Mouse (Mus musculus): ENCODE measurements at regions not wholly inside any gene's neighbourhood (a gene's known extent, or its start where the extent isn't known, plus 50 kb on each side); places are given as distances from the start of the nearest gene placed in this dataset.
A peak's percentile ranks its signal among the peaks of the same experiment; 100 is the strongest.

DNA sequence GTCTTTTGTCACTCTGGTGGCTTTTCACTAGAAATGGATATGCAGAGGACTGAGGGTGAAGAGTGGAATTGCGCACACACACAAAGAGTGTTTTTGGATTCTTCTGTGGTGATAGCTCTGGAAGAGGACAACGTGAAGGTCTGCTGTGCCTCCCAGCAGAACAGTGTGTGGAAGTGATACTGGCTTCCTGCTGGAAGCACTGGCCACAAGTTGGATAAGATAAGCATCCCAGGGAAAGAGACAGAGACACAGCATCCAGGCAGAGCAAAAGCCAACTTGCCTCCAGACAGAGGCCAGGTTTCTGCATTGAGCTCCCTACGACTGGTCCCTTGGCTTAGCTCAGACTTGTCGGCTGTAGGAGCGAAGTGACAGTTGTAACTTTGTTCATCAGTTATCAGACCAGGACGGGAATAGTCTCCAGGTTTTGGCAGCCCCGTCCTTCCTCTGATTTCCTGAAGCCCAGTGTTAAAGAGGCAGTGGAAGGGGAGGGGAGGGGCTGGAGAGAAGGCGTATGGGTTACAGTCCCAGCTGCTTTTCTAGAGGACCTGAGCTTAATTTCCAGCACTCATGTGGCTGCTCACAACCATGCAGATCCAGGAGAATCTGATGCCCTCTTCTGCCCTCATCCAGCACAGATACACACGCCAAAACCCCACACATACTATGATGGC lies 89.2 kb downstream of the Tmem170b start:
- ATAC-seq (ENCODE audit: low read depth): no peak
- WGBS (ENCODE audit: insufficient replicate concordance): 35% methylated on average over 9 of the region's 9 CpGs
- H3K4me1 ChIP-seq (replicated peaks): no peaks in the 10 kb centered on the region
- H3K4me2 ChIP-seq: no peak overlapping the region
- no peaks in the 10 kb centered on the region for H3K27me3 ChIP-seq
- no peaks in the 10 kb centered on the region for H3K9me3 ChIP-seq (replicated peaks)
- no peak overlapping the region for H3K4me3 ChIP-seq (replicated peaks)
- H3K27ac ChIP-seq: no peak overlapping the region
- no peak for DNase-seq
- no peak overlapping the region for H3K9ac ChIP-seq
- H3K36me3 ChIP-seq: no peaks in the 10 kb centered on the region

DNA sequence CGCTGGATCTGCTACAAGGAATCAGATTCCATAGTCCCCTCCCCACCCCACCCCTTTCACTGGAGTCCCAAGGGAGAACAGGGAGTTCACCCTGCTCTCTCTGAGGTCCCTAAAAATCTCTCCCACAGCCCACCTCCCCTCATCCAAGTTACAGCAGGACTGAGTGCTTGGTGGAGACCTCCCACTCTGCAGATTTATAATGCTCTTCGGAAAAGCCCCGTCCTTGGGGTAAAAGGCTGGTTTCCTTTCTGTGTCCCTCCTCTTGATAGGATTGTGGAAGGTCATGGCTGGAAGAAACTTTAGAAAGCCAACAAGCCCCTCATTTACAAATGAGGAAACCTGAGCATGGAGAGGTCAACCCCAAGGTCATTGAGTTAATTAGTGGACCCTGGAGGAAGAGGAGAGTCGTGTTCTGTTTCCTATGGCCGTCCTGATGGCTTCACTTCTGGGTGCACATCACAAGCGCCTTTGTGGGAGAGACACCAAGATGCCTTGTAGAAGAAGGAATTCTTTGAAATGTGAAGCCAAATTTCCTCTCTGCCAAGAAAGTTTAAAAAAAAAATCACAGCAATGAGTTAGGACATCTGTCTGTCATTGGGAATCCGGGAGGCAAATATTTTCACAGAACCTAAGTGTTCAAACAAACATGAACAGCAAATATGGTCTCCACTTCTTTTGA lies 91.2 kb downstream of the Tmem170b start:
- Histone ChIP-seq H3K4me3 (replicated peaks) (no peak overlapping the region), H3K9me3 (replicated peaks) (no peaks in the 10 kb centered on the region), H3K4me2 (no peak overlapping the region), H3K27me3 (no peaks in the 10 kb centered on the region), H3K4me1 (replicated peaks) (no peaks in the 10 kb centered on the region), H3K9ac (no peak overlapping the region), H3K27ac (no peak overlapping the region), H3K36me3 (no peaks in the 10 kb centered on the region)
- DNase-seq (no peak), ATAC-seq (ENCODE audit: low read depth) (no peak)
- WGBS (ENCODE audit: insufficient replicate concordance): 70% methylated on average over 7 of the region's 7 CpGs

DNA sequence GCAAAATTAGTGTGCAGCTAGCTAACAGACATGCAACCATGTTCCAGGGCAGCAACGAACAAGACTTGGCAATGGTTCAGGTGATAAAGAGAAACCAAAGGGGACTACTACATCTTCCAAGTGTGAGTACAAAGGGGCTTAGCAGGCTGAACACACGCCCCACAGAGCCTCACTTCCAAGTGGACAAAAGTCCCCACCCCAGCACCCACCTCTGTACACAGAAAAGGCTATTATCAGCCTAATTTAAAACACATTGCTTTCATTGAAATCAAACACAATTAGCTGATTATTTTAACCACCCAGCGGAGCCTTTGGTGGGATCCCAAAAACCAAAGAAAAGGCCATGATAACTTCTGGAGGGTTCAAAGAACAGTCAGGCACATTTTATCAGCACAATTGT lies 95.6 kb downstream of the Tmem170b start:
- H3K9me3 ChIP-seq (replicated peaks): no peaks in the 10 kb centered on the region
- no peak overlapping the region for H3K4me2 ChIP-seq
- 63% methylated on average over 3 of the region's 3 CpGs for WGBS (ENCODE audit: insufficient replicate concordance)
- no peaks in the 10 kb centered on the region for H3K27me3 ChIP-seq
- ATAC-seq (ENCODE audit: low read depth) (no peak), DNase-seq (no peak)
- H3K36me3 ChIP-seq: no peaks in the 10 kb centered on the region
- no peak overlapping the region for H3K4me3 ChIP-seq (replicated peaks)
- no peaks in the 10 kb centered on the region for H3K4me1 ChIP-seq (replicated peaks)
- no peak overlapping the region for H3K27ac ChIP-seq
- H3K9ac ChIP-seq: no peak overlapping the region

DNA sequence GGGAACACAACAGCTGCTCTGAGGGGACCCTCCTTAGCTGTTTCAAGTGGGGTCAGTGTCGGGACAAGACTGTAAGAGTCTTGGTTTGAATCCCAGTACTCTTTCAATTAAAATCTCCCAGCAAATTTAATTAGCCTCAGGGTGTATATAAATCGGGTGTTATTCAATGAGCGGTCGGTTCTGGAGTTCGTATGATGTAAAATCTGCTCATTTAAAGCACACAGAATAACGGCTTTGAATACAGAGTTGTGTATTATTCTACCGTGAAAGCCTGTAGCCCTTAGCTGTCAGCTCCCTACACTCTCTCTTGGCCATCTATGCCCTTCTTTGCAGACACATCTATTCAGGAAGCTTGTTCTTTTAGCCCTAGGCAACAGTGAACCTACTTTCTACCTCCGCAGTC lies 96.1 kb downstream of the Tmem170b start:
- 74% methylated on average over 8 of the region's 8 CpGs for WGBS (ENCODE audit: insufficient replicate concordance)

DNA sequence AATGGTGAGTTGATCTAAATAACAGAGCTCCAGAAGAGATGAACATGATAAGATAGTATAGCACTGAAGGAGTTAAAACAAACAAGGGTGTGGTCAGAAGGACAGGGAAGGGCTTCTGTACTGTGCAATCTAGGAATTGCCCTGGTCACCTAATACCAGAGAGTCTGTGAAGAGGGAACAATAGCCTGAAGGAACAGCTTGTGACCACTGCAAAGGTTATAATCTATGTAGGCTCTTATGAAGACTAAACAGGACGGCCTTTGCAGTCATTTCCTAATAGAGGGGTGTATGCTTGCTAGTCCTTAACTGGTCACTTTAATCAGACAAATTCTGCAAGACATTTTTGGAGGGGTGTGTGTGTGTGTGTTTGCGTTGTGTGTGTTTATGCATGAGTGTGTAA lies 97.5 kb downstream of the Tmem170b start:
- 63% methylated on average over 2 of the region's 2 CpGs for WGBS (ENCODE audit: insufficient replicate concordance)
- Histone ChIP-seq H3K4me3 (replicated peaks) (no peak overlapping the region), H3K27me3 (no peaks in the 10 kb centered on the region), H3K4me2 (no peak overlapping the region), H3K9ac (no peak overlapping the region), H3K36me3 (no peaks in the 10 kb centered on the region), H3K9me3 (replicated peaks) (no peaks in the 10 kb centered on the region), H3K4me1 (replicated peaks) (no peaks in the 10 kb centered on the region), H3K27ac (no peak overlapping the region)
- no peak for DNase-seq
- no peak for ATAC-seq (ENCODE audit: low read depth)

More for the DNA sequence above, 96.1 kb downstream of the Tmem170b start:
- DNase-seq: no peak
- no peaks in the 10 kb centered on the region for H3K9me3 ChIP-seq (replicated peaks)
- H3K9ac ChIP-seq: no peak overlapping the region
- no peak overlapping the region for H3K27ac ChIP-seq
- no peaks in the 10 kb centered on the region for H3K27me3 ChIP-seq
- no peak overlapping the region for H3K4me3 ChIP-seq (replicated peaks)
- H3K36me3 ChIP-seq: no peaks in the 10 kb centered on the region
- no peak for ATAC-seq (ENCODE audit: low read depth)
- no peaks in the 10 kb centered on the region for H3K4me1 ChIP-seq (replicated peaks)
- no peak overlapping the region for H3K4me2 ChIP-seq

DNA sequence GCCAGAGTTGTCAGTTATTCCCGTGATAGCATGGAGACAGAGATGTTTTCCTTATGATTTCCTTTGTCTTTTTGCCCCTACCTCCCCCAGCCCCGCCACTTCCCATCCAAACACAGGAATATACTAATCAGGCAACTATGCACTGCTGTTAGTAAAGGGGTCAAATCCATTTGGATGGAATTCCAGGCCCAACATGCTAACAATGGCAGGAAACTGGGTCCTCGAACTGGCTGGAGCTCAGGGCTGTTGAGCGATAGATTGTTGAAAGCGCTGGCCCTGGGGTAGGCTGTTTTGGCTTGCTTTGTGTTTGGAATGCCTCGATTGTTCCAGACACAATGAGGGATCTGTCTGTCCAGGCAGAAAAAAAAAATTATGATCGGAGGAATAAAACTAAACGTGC lies 97.9 kb downstream of the Tmem170b start:
- Histone ChIP-seq H3K4me3 (replicated peaks) (no peak overlapping the region), H3K4me1 (replicated peaks) (no peaks in the 10 kb centered on the region), H3K27ac (no peak overlapping the region), H3K27me3 (no peaks in the 10 kb centered on the region), H3K4me2 (no peak overlapping the region), H3K9me3 (replicated peaks) (no peaks in the 10 kb centered on the region), H3K9ac (no peak overlapping the region), H3K36me3 (no peaks in the 10 kb centered on the region)
- ATAC-seq (ENCODE audit: low read depth) (no peak), DNase-seq (no peak)
- 50% methylated on average over 8 of the region's 8 CpGs for WGBS (ENCODE audit: insufficient replicate concordance)

DNA sequence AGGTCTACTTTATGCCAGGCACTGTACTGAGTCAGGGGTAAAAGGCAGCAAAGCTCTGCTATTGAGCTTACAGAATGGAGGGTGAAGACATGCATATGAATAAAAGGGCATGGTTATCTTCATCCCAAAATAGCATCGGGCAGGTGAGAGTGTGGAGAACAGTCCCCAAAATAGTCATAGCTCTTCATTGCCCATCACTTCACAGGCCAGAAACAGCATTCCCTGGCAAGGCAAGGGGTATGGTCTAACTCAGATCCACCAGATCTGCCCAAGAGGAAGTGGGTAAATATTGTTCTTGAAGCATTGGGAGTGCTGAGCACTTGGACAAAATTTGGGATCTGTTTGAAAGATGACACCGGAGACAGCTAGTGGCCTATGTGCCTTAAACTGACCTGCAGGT lies 99.1 kb downstream of the Tmem170b start:
- Histone ChIP-seq H3K4me3 (replicated peaks) (no peak overlapping the region), H3K9ac (no peak overlapping the region), H3K27ac (no peak overlapping the region), H3K4me1 (replicated peaks) (no peaks in the 10 kb centered on the region), H3K27me3 (no peaks in the 10 kb centered on the region), H3K4me2 (no peak overlapping the region), H3K36me3 (no peaks in the 10 kb centered on the region), H3K9me3 (replicated peaks) (no peaks in the 10 kb centered on the region)
- ATAC-seq (ENCODE audit: low read depth): no peak
- 65% methylated on average over 2 of the region's 2 CpGs for WGBS (ENCODE audit: insufficient replicate concordance)
- no peak for DNase-seq

DNA sequence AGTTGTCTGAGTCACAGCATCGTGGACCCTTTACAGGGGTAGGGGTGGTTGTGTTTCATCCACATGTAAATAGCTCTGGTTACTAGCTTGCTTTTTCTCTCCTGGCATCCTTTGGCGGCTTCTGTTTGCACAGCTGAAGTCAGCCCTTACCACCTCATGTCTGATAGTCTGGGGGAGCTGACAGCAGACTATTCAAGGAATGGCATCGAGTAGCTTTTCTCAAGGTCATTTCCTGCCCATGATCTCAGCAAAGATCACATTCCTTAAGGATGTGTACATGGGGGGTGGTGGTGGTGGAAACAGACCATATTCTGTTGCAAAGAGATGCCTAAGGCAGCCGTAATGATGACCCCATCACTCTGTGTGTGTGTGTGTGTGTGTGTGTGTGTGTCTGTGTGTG lies 99.9 kb downstream of the Tmem170b start:
- no peak for ATAC-seq (ENCODE audit: low read depth)
- Histone ChIP-seq H3K4me1 (replicated peaks) (no peaks in the 10 kb centered on the region), H3K36me3 (no peaks in the 10 kb centered on the region), H3K27me3 (no peaks in the 10 kb centered on the region), H3K27ac (no peak overlapping the region), H3K4me3 (replicated peaks) (no peak overlapping the region), H3K4me2 (no peak overlapping the region), H3K9ac (no peak overlapping the region), H3K9me3 (replicated peaks) (no peaks in the 10 kb centered on the region)
- DNase-seq: no peak
- 46% methylated on average over 4 of the region's 4 CpGs for WGBS (ENCODE audit: insufficient replicate concordance)

DNA sequence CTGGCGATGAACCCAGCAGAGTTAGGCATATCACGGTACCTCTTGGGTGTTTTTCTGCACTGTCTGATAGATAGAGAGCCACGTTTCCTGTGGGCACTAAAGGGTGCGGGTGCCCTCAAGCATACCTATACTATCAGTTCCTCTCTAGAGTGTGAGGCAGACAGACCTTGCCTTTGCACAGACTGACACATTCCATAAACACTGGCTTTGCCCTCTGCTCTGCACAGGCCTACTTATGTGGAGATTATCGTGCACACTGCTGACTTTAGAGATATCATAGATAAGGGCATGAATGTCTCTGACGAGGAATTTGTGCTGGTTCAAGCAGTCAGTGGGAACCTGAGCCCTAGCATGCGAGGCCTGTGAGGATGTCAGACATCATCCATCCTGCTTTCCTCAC lies 102.1 kb downstream of the Tmem170b start:
- H3K4me2 ChIP-seq: no peak overlapping the region
- H3K9ac ChIP-seq: no peak overlapping the region
- no peak overlapping the region for H3K27ac ChIP-seq
- no peak overlapping the region for H3K4me3 ChIP-seq (replicated peaks)
- WGBS (ENCODE audit: insufficient replicate concordance): 49% methylated on average over 7 of the region's 7 CpGs
- no peak for ATAC-seq (ENCODE audit: low read depth)
- no peaks in the 10 kb centered on the region for H3K9me3 ChIP-seq (replicated peaks)
- no peaks in the 10 kb centered on the region for H3K4me1 ChIP-seq (replicated peaks)
- no peaks in the 10 kb centered on the region for H3K36me3 ChIP-seq
- DNase-seq: no peak
- H3K27me3 ChIP-seq: no peaks in the 10 kb centered on the region

DNA sequence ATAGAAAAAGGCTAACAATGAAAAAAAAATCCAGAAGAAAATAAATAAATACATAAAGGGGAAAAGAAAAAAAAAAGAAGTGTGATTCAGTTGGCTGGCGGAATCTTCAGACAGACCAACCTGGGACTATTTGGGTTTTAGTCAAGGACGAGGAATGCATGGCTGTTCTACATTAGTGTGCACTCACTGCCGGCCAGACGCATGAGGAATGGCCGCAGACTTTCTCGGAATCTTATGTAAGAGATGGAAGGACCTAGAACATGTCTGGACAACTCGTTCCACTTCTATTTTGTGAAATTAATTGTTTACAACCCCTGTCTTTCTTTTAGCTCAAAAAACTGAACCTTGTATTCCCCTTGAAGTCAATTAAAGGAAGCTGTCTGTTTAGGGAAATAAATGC lies 103.4 kb downstream of the Tmem170b start:
- no peak for ATAC-seq (ENCODE audit: low read depth)
- WGBS (ENCODE audit: insufficient replicate concordance): 60% methylated on average over 7 of the region's 7 CpGs
- no peak overlapping the region for H3K9ac ChIP-seq
- H3K27ac ChIP-seq: no peak overlapping the region
- H3K27me3 ChIP-seq: no peaks in the 10 kb centered on the region
- no peaks in the 10 kb centered on the region for H3K4me1 ChIP-seq (replicated peaks)
- H3K36me3 ChIP-seq: no peaks in the 10 kb centered on the region
- H3K9me3 ChIP-seq (replicated peaks): no peaks in the 10 kb centered on the region
- H3K4me2 ChIP-seq: no peak overlapping the region
- H3K4me3 ChIP-seq (replicated peaks): no peak overlapping the region
- DNase-seq: no peak

DNA sequence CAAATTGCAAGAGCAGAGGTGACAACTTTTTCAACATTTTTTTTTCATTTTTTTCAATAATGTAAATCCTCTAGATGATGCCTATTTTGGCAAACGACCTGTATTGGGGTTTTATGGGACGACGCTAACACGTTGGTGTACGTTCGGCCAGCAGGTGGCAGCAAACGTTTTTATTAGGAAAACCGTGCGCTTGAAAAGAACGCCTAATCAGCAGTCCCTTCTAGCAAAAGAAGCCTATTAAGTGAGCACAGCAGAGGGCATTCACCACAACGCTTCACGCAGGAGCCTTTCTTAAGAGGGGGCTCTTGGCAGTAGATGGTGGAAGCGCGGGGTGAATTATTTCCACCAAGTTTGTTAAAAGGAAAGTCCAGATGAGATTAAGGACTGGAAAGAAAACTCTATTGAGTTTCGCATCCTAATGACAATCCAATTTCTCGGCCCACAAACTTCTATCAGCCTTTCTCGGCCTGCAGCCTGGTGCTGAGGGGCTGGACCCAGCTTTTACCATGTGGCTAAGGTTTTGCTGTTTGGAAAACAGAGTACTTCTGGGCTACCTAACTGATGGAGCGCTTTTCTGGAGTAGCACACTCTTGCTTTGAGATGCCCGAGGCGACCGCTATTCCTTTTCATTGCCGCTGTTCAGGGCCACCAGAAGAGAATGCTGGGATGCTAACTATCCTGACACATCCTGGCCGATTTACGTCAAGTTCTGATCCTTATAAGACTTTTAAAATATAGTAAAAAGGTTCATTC lies 103.9 kb downstream of the Tmem170b start:
- no peak overlapping the region for H3K9ac ChIP-seq
- no peaks in the 10 kb centered on the region for H3K4me1 ChIP-seq (replicated peaks)
- peak; percentile 30 for DNase-seq
- no peaks in the 10 kb centered on the region for H3K27me3 ChIP-seq
- H3K9me3 ChIP-seq (replicated peaks): no peaks in the 10 kb centered on the region
- no peak for ATAC-seq (ENCODE audit: low read depth)
- WGBS (ENCODE audit: insufficient replicate concordance): 35% methylated on average over 24 of the region's 24 CpGs
- no peak overlapping the region for H3K4me3 ChIP-seq (replicated peaks)
- no peak overlapping the region for H3K27ac ChIP-seq
- H3K4me2 ChIP-seq: no peak overlapping the region
- no peaks in the 10 kb centered on the region for H3K36me3 ChIP-seq

Data from liver, embryonic 13.5 days (tissue).